Mouse (Mus musculus) cortical plate, adult 2 months (tissue): Measurements from ENCODE around the gene Lrp2.

Experiments used
- CTCF ChIP-seq: fragments of 200-500 bp; IDR thresholded peaks from 2 replicates; pipeline ENCODE4 v1.5.1; 2011; ENCODE audit warnings: mild to moderate bottlenecking, control low read depth, low read length; ENCODE audit not compliant: insufficient read depth; ENCODE audit errors: extremely low read depth
- POLR2A ChIP-seq: fragments of 200-500 bp; IDR thresholded peaks from 2 replicates; pipeline ENCODE4 v1.6.1; 2011; ENCODE audit warnings: mild to moderate bottlenecking, low read length, control low read depth; ENCODE audit not compliant: insufficient read depth; ENCODE audit errors: extremely low read depth

DNA sequence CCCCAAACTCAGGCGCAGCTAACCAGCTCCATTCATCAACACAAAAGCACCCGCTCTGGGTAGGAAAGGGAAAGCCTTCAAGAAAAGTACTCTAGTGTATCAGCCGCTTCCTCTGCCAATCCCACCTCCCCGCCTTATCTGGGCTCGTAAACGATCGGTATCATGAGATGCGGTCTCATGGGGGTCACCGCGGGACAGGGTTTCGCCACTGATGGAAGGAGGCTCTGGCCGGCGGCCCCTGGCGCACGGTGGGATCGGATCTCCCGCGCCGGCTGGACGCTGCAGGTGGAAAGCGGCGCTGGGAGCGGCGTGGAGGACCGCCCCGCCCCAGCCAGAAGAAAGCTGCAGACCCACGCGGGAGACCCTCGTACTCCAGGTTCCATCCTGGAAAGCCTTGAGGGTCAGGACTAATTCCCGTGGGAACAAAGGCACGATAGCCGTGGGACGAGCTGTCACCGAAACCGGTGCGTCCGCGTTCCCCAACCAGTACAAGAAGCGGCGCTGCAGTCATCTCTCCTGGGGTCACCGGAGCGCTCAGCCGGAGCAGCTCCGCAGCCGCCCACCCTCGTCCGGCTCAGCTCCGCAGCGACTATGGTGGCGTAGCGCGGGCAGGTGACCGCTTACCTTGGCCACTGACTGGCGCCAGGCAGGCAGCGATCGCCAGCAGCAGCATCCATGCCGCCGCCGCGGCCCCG is 527 bp downstream of the Lrp2 start:
- TF ChIP-seq POLR2A (no peak), CTCF (no peak)
